Mouse (Mus musculus) urinary bladder, postnatal 14 days (tissue): Measurements from ENCODE around the gene Syf2.
A peak's percentile ranks its signal among the peaks of the same experiment; 100 is the strongest.
"Not testable (repeated sequence)": the region's sequence is repeated elsewhere in the genome, so short reads cannot be mapped to it uniquely, and the experiment has no call there.

Experiments used
- DNase-seq: peaks from one replicate; pipeline ENCODE4 v3.0.0; 2021; ENCODE audit warnings: low spot score

The Syf2 gene

GRCm38 (mm10) chr4:134930684-134931481 lies at the start of gene Syf2:
Gene Syf2 (plus strand): TSS chr4:134930898.
- DNase-seq, result peak; percentile 96

GRCm38 (mm10) chr4:134883266-134883665 lies 47.4 kb upstream of the Syf2 start:
- no peak for DNase-seq

- no peak for DNase-seq
Observed at GRCm38 (mm10) chr4:134883808-134884207, 46.9 kb upstream of the Syf2 start.

DNA sequence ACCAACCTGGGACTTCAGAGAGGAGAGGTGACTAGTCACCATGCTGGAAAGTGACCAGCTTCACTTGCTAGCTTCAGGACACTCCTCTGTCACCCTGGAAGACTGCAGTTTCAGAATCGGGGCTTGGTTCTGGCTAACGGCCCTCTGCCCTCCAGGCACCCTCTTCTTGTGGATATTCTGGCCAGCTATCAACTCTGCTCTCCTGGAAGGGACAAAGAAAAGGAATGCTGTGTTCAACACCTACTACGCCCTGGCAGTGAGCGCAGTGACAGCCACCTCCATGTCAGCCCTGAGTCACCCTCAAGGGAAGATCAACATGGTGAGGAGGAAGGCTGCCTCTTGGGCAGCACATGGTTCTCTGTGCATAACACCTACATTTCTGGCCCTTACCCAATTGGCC lies 46.3 kb upstream of the Syf2 start:
- DNase-seq, result no peak

DNA sequence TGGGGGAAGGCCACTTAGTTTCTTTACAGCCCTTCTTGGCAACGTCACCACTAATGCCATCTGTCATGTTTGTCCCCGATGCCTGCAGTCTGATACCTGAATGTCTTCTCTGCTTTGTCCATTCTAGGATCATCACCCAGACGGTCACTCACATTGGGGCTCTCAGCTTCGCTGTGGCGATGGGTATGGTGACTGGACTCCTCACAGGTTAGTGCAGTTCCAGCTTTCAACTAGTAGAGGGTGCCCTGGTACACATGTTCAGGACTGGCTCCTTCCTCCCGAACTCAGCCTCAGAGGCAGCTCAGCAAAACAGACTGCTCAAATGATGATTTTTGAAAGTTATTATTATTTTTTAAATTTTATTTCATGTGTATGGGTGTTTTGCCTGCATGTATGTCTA lies 38.6 kb upstream of the Syf2 start:
- peak; percentile 61 for DNase-seq

GRCm38 (mm10) chr4:134897256-134897655 lies 33.4 kb upstream of the Syf2 start:
- no peak for DNase-seq

DNA sequence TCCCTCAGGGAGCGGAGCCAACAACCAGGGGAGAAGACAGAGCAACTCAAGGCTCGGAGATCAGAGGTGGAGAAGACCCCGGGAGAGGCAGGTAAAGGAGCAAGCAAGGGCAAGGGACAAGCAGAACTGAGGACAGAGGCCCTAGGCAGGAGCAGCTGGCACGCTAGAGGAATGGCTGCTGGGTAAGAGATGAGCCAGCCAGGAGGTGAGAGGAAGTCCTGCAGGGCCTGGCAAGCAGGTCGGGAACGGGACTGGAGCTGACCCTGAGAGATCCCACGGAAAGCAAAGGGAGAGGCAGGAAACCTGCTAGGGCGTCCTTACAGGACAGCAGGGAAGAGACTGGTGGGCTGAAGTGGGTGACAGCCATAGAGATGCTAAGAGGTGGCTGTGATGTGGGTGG lies 29.6 kb upstream of the Syf2 start:
- no peak for DNase-seq

DNA sequence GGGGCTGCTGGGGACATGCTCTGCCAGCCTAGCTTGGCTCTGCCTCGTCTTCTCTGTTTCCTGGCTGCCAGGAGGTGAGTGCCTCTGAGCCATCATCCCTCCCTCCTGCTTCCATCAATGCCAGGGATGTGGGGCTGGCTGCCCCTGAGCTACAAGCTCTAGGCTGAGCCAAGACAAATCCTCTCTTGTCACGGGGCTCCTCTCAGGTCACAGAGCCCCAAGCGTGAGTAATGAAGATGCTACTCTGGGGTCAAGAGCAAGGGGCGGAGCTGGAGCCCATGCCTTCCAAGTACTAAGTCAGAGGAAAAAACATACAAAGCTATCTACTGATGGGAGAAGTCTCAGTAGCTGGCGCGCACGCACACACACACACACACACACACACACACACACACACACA lies 27.7 kb upstream of the Syf2 start:
- no peak for DNase-seq

- not testable (repeated sequence) for DNase-seq
Observed at GRCm38 (mm10) chr4:134911406-134911805, 19.3 kb upstream of the Syf2 start.

- peak; percentile 77 for DNase-seq
Observed at GRCm38 (mm10) chr4:134913413-134913812, 17.3 kb upstream of the Syf2 start.

- DNase-seq, result no peak
Observed at GRCm38 (mm10) chr4:134914122-134914863, 16.4 kb upstream of the Syf2 start.

GRCm38 (mm10) chr4:134914864-134915209 lies 15.9 kb upstream of the Syf2 start, which contains the start of gene Tmem50a:
Gene Tmem50a (minus strand): TSS chr4:134915024.
- DNase-seq, result peak; percentile 94

DNA sequence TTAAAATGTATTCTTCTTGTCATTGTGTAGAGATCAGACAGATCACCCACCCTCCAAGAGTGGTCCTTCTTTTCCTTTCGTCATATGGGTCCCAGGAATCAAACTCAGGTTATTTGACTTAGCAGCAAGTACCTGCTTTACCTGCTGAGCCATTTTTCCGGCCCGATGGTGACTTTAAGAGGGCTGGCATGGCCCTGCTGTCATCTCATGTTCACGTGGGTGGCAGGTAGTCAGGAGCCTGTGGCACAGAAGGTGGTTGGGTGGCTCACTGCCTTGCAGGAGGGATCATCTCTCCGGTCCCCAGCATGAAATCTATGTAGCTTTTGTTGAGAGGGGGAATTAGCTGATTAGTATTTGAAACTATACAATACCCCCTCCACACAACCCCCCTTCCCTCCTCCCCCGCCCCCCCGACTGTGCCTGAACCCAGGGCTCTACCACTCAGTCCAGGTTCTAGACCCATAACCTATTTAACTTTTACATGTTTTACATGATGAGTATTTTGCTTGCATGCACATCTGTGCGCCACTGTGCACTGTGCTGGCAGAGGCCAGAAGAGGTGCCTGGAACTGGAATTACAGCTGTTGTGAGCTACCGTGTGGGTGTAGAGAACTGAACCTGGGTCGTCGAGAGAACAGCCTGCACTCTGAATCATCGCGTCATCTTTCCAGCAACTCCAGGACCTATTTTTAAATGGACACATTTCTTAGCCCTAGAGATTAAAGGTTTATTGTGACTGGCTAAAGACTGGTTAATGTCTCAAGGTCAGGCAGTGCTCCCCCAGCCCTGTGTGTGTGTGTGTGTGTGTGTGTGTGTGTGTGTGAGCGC lies 15.3 kb upstream of the Syf2 start:
- no peak for DNase-seq

DNA sequence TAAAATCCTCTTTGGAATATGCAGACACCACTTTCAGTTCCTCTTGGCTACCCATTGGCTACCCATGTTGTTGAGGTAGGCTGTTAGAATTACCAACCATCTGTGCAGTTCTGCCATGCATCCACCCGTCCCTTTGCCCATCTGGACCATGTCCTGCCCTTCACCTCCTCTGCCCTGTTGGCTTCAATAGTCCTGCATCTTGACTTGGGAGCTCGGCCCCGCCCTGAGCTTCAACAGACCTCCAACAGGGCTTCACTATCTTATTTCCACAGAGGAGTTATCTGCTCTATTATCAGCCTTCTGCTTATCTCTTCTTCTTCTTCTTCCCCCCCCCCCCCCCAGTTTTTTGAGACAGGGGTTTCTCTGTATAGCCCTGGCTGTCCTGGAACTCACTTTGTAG lies 13.5 kb upstream of the Syf2 start:
- no peak for DNase-seq

DNA sequence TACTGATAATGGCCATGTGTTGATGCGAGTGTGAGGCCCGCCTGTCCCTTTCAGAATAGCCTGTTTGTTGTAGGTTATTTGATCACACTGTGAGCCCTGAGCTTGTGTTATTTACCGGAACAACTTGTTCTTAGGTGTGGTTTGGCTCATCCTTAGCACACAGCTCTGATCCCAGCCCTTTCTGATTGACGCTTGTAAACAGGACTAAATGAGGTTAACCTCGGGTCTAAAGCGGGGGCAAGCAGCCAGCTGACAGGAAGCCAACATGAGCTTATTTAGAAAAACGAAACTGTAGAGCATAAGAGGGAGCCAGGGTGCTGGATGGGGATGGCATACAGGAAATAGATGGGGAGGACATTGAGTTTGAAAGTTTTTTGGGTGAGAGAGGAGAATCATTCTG lies 12.3 kb upstream of the Syf2 start:
- peak; percentile 65 for DNase-seq

- DNase-seq, result no peak
Observed at GRCm38 (mm10) chr4:134919733-134920540, 10.8 kb upstream of the Syf2 start.

DNA sequence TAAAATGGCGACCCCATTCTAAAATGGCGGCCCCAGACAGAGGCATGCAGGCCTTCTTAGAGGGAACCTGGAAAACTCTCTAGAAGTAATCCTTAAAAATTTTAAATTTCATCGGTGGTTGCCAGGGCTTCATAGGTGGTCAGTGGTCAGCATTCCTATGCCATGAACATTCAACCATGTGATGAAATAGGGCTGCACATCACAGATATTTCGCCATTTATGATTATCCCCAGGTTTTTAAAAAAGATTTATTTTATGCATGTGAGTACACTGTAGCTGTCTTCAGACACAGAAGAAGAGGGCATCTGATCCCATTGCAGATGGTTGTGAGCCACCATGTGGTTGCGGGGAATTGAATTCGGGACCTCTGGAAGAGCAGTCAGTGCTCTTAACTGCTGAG lies 10.1 kb upstream of the Syf2 start:
- no peak for DNase-seq

DNA sequence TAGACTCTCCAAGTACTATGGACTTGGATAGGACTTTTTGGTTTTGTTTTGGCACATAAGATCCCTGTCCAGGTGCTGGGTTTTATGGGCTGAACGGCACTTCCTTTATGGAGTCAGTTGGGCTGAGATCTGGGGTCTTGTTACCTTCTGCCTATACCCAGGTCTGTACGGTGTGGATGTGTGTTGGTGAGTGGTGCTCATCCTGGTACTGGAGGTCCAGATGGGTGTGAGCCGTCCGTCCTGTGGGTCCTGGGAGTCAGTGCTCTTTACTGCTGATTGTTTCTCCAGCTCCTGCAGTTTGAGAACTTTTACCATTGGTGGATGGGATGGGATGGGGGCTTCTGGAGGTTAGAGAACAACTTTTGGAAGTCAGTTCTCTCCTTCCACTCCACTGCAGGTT lies 9.0 kb upstream of the Syf2 start:
- DNase-seq, result no peak

DNA sequence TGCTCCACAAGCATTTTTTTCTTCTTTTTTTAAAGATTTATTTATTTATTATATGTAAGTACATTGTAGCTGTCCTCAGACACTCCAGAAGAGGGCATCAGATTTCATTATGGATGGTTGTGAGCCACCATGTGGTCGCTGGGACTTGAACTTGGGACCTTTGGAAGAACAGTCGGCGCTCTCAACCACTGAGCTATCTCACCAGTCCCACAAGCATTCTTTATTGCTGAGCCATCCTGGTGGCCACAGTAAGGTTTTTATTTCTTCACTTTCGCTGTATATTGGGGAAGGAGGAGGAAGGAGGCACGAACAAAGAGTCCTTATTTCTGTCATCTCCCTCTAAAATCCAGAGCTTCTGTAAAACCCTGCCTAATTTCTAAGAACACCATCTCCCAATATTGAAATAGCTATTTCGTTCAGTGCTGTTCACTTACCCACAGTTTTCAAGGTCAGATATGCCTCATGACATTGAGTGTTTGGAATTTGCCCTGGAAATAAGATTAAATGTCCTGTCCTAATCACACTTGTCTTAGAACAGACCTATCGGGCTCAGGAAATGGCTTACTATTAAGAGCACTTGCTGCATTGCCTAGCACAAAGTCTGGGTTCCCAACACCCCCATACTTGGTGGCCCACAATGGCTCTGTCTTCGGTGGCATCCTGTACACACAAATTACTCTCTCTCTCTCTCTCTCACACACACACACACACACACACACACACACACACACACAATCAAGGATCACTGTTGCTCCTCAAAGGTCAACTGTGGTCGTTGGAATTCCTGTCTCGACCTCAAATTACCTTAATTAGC lies 8.4 kb upstream of the Syf2 start:
- no peak for DNase-seq

- peak; percentile 68 for DNase-seq
Observed at GRCm38 (mm10) chr4:134922925-134923244, 7.8 kb upstream of the Syf2 start.
